ENCODE assay signal across 9 mouse cellular contexts in the genomic region with DNA sequence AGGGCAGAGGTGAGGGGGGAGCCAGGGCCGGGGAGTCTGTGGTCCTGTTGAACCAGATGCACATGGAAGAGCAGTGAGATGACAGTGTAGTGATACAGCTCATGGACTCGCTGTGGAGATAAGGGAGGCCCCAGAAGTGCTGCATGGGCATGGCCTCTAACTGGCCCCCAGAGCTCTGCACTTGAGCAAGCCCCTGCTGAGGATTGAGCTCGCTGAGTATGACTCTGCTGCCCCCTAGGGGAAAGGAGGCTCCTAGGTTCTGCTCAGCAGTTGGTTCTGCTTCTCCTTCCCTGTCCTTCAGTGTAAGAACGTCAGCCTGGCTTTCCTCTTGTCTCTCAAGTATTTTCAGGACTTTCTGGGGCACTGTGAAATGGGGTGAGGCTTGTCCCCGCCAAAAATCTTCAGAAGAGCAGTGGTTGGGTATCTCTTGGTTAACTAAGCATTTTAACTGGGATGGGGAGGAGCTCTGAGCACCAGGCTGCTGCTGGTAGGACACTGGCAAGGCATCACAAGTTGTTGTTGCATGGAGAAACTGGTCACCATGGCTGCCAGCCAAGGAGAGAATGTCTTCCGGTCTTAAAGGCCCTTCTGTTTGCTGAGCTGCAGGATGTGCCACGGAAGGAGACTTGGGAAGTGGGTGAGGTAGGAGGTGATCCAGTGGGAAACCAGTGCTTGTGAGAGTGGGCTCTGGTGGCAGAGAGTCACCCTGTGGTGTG. TPM values are rescaled to one million over a fixed set of nuclear protein-coding genes. Genes with fewer than 3 reads are reported as not detected.
DNase-seq lines count a peak whose midpoint lies in the region; ATAC-seq and TF ChIP-seq lines count a peak whose summit lies in the region.
"Had no signal": no experiment of that assay in that cellular context is flagged by ENCODE, and none has a peak within 500 bp of the region (broad histone marks: within the 10 kb centered on the region; RNA-seq: fewer than 3 reads in every experiment).

No protein-coding gene starts in this region.

- H3K27ac ChIP-seq in heart, embryonic 12.5 days (ENCODE audit: poor library complexity, severe bottlenecking): no peak overlapping the region
- H3K27ac ChIP-seq in kidney, embryonic 16.5 days (ENCODE audit: low read length): no peak overlapping the region
- H3K27ac ChIP-seq in liver, adult 2 months (replicated peaks; ENCODE audit: insufficient read depth, low read depth, low read length): no peak overlapping the region

- TF ChIP-seq CTCF in liver, adult 2 months (IDR thresholded peaks at IDR 0.05; ENCODE audit: low read depth, low read length): peak; percentile 91

- no peaks in the 10 kb centered on the region for H3K9me3 ChIP-seq in heart, embryonic 12.5 days (replicated peaks)
- H3K9me3 ChIP-seq in kidney, embryonic 16.5 days (ENCODE audit: low read length): no peaks in the 10 kb centered on the region

- peak; percentile 82 for ATAC-seq in erythroblast, adult 5-6 weeks (replicated peaks; ENCODE audit: low FRiP score, poor library complexity, severe bottlenecking)
- ATAC-seq in heart, embryonic 12.5 days (ENCODE audit: insufficient number of reproducible peaks, low FRiP score): peak; percentile 83
- ATAC-seq in kidney, embryonic 16.5 days (ENCODE audit: low FRiP score, low TSS enrichment): peak; percentile 87

- H3K4me1 ChIP-seq in heart, embryonic 12.5 days (replicated peaks): peaks cover 8% of the 10 kb centered on the region; the same call in 1 of the 2 replicates
- H3K4me1 ChIP-seq in kidney, embryonic 16.5 days (ENCODE audit: insufficient read depth, low read length): 0 out of 2 replicates have a peak, but pooled peaks cover 5% of the 10 kb centered on the region
- H3K4me1 ChIP-seq in liver, adult 2 months (ENCODE audit: control insufficient read depth, insufficient read depth, low read length): no peaks in the 10 kb centered on the region

- no peaks in the 10 kb centered on the region for H3K36me3 ChIP-seq in heart, embryonic 12.5 days
- no peaks in the 10 kb centered on the region for H3K36me3 ChIP-seq in kidney, embryonic 16.5 days (ENCODE audit: insufficient read depth, low read length)
- H3K36me3 ChIP-seq in liver, adult 2 months (ENCODE audit: control insufficient read depth, insufficient read depth, low read length): no peaks in the 10 kb centered on the region
- no peaks in the 10 kb centered on the region for H3K36me3 ChIP-seq in splenic B cell, adult 2 months (ENCODE audit: control insufficient read depth, insufficient read depth, low read length, poor library complexity, severe bottlenecking)

- no peak overlapping the region for H3K4me3 ChIP-seq in heart, embryonic 12.5 days
- H3K4me3 ChIP-seq in kidney, embryonic 16.5 days (ENCODE audit: low read length): no peak overlapping the region
- H3K4me3 ChIP-seq in liver, adult 2 months (ENCODE audit: insufficient read depth, low read depth, low read length): no peak overlapping the region
- H3K4me3 ChIP-seq: erythroblast, embryonic 14.5 days had no signal

- peak; percentile 75 for DNase-seq in CD4-positive helper T cell, adult 2 months (ENCODE audit: low read depth, low spot score)
- DNase-seq in brain, adult 2 months (ENCODE audit: low read depth, low spot score): peak; percentile 92
- DNase-seq in liver, adult 2 months (ENCODE audit: extremely low read depth, low read depth, low spot score): peak; percentile 41
- peak; percentile 89 for DNase-seq in naive thymus-derived CD4-positive, alpha-beta T cell, adult 2 months (ENCODE audit: low read depth)
- peak; percentile 89 for DNase-seq in splenic B cell, adult 2 months (ENCODE audit: low read depth, low spot score)

- H3K27me3 ChIP-seq in heart, embryonic 12.5 days (replicated peaks): 0 out of 2 replicates have a peak, but pooled peaks cover 5% of the 10 kb centered on the region
- H3K27me3 ChIP-seq in kidney, embryonic 16.5 days (ENCODE audit: insufficient read depth, low read length): no peaks in the 10 kb centered on the region
- H3K27me3 ChIP-seq in liver, adult 2 months (ENCODE audit: control insufficient read depth, insufficient read depth, low read length): 0 out of 2 replicates have a peak, but pooled peaks cover 2% of the 10 kb centered on the region
- no peaks in the 10 kb centered on the region for H3K27me3 ChIP-seq in splenic B cell, adult 2 months (ENCODE audit: control insufficient read depth, insufficient read depth, low read length, poor library complexity, severe bottlenecking)

- TF ChIP-seq POLR2A in liver, adult 2 months (IDR thresholded peaks at IDR 0.05; ENCODE audit: extremely low read depth, insufficient read depth, low read length): no peak

- 19% methylated on average over 7 of the region's 7 CpGs for WGBS in heart, embryonic 12.5 days
- WGBS in kidney, embryonic 16.5 days: 30% methylated on average over 7 of the region's 7 CpGs
- 22% methylated on average over 7 of the region's 7 CpGs for WGBS in liver, adult 2 months

- H3K79me2 ChIP-seq in liver, adult 2 months (ENCODE audit: control insufficient read depth, insufficient read depth, low read length): no peaks in the 10 kb centered on the region

- H3K4me2 ChIP-seq in heart, embryonic 12.5 days: no peak overlapping the region; the same call in 1 of the 2 replicates
- H3K4me2 ChIP-seq in kidney, embryonic 16.5 days (replicated peaks; ENCODE audit: low read depth, low read length): no peak overlapping the region

- H3K9ac ChIP-seq in heart, embryonic 12.5 days: no peak overlapping the region
- H3K9ac ChIP-seq in kidney, embryonic 16.5 days (replicated peaks; ENCODE audit: low read length): no peak overlapping the region; the same call in 1 of the 2 replicates
- H3K9ac ChIP-seq in liver, adult 2 months (ENCODE audit: low read depth, low read length): no peak overlapping the region

RNA-seq across cellular contexts. Expression of a gene that starts 3.0 kb away (rescaled TPM):
- total RNA-seq in erythroblast, adult 5-6 weeks (2015; ENCODE audit: low replicate concordance): not detected in 2 replicates
- 0.26 TPM in 1 of 2 replicates, not detected in the other for total RNA-seq in erythroblast, adult 5-6 weeks (2017; ENCODE audit: low replicate concordance)
- not detected in 2 replicates for polyA plus RNA-seq in heart, embryonic 12.5 days (2016; fragmentation: Nextera tagmentation; extraction: Ambion mirVana)
- not detected in 2 replicates for polyA plus RNA-seq in kidney, embryonic 16.5 days (2015; fragmentation: Nextera tagmentation; extraction: Ambion mirVana)
- not detected in 2 replicates for total RNA-seq in liver, adult 2 months (2014; rRNA removed)
- not detected in 2 replicates for polyA plus RNA-seq in liver, adult 2 months (2012; rRNA removed)

RNA-seq across cellular contexts. Expression of a gene that starts 16.5 kb away (rescaled TPM):
- total RNA-seq in erythroblast, adult 5-6 weeks (2015; ENCODE audit: low replicate concordance): not detected in 2 replicates
- total RNA-seq in erythroblast, adult 5-6 weeks (2017; ENCODE audit: low replicate concordance): not detected in 2 replicates
- polyA plus RNA-seq in heart, embryonic 12.5 days (2016; fragmentation: Nextera tagmentation; extraction: Ambion mirVana): not detected in 2 replicates
- polyA plus RNA-seq in kidney, embryonic 16.5 days (2015; fragmentation: Nextera tagmentation; extraction: Ambion mirVana): not detected in 2 replicates
- not detected in 2 replicates for total RNA-seq in liver, adult 2 months (2014; rRNA removed)
- polyA plus RNA-seq in liver, adult 2 months (2012; rRNA removed): not detected in 2 replicates
- polyA plus RNA-seq: erythroblast, embryonic 14.5 days had no signal

RNA-seq across cellular contexts. Expression of a gene that starts 18.0 kb away (rescaled TPM):
- 0.77 TPM in 1 of 2 replicates, not detected in the other for total RNA-seq in erythroblast, adult 5-6 weeks (2015; ENCODE audit: low replicate concordance)
- 0.42 and 4.8 TPM in 2 replicates for total RNA-seq in erythroblast, adult 5-6 weeks (2017; ENCODE audit: low replicate concordance)
- polyA plus RNA-seq in heart, embryonic 12.5 days (2016; fragmentation: Nextera tagmentation; extraction: Ambion mirVana): 0.17 TPM in 1 of 2 replicates, not detected in the other
- not detected in 2 replicates for polyA plus RNA-seq in kidney, embryonic 16.5 days (2015; fragmentation: Nextera tagmentation; extraction: Ambion mirVana)
- not detected in 2 replicates for total RNA-seq in liver, adult 2 months (2014; rRNA removed)
- not detected in 2 replicates for polyA plus RNA-seq in liver, adult 2 months (2012; rRNA removed)
- polyA plus RNA-seq: erythroblast, embryonic 14.5 days had no signal

RNA-seq across cellular contexts. Expression of a gene that starts 18.4 kb away (rescaled TPM):
- not detected in 2 replicates for total RNA-seq in erythroblast, adult 5-6 weeks (2015; ENCODE audit: low replicate concordance)
- total RNA-seq in erythroblast, adult 5-6 weeks (2017; ENCODE audit: low replicate concordance): not detected in 2 replicates
- polyA plus RNA-seq in heart, embryonic 12.5 days (2016; fragmentation: Nextera tagmentation; extraction: Ambion mirVana): not detected in 2 replicates
- polyA plus RNA-seq in kidney, embryonic 16.5 days (2015; fragmentation: Nextera tagmentation; extraction: Ambion mirVana): not detected in 2 replicates
- not detected in 2 replicates for total RNA-seq in liver, adult 2 months (2014; rRNA removed)
- polyA plus RNA-seq in liver, adult 2 months (2012; rRNA removed): not detected in 2 replicates
- polyA plus RNA-seq: erythroblast, embryonic 14.5 days had no signal

RNA-seq across cellular contexts. Expression of a gene that starts 34.6 kb away (rescaled TPM):
- not detected in 2 replicates for total RNA-seq in erythroblast, adult 5-6 weeks (2015; ENCODE audit: low replicate concordance)
- not detected in 2 replicates for total RNA-seq in erythroblast, adult 5-6 weeks (2017; ENCODE audit: low replicate concordance)
- not detected in 2 replicates for polyA plus RNA-seq in heart, embryonic 12.5 days (2016; fragmentation: Nextera tagmentation; extraction: Ambion mirVana)
- not detected in 2 replicates for polyA plus RNA-seq in kidney, embryonic 16.5 days (2015; fragmentation: Nextera tagmentation; extraction: Ambion mirVana)
- total RNA-seq in liver, adult 2 months (2014; rRNA removed): not detected in 2 replicates
- not detected in 2 replicates for polyA plus RNA-seq in liver, adult 2 months (2012; rRNA removed)
- polyA plus RNA-seq: erythroblast, embryonic 14.5 days had no signal

Comparison
In these comparisons a context has a peak if more than half of its experiments do, and no peak if none do; other contexts are left out.
1. DNase-seq: peak in every context shown above with its lines; median percentile 92 in brain, adult 2 months; 89 in naive thymus-derived CD4-positive, alpha-beta T cell, adult 2 months; 89 in splenic B cell, adult 2 months; 75 in CD4-positive helper T cell, adult 2 months; 41 in liver, adult 2 months.